Mouse (Mus musculus) left cerebral cortex, adult 18-20 months (tissue): ENCODE data around the gene Vps13a. TPM values are rescaled to one million over a fixed set of nuclear protein-coding genes. Genes with fewer than 3 reads are reported as not detected.

Experiments used
- DNase-seq, 2 experiments: peaks; one replicate each; pipeline ENCODE4 v3.0.0; 2021 to 2022; ENCODE audit warnings: low spot score in 2 of 2, mixed read lengths in 1 of 2
- total RNA-seq, 2 experiments: library from RNA; stranded (reverse); gene quantifications; 2 replicates each; pipeline ENCODE4 v1.2.3; 2021

Gene Vps13a
- total RNA-seq, 2 experiments from 2014 or later, result 78.6 to 89.0 TPM

DNA sequence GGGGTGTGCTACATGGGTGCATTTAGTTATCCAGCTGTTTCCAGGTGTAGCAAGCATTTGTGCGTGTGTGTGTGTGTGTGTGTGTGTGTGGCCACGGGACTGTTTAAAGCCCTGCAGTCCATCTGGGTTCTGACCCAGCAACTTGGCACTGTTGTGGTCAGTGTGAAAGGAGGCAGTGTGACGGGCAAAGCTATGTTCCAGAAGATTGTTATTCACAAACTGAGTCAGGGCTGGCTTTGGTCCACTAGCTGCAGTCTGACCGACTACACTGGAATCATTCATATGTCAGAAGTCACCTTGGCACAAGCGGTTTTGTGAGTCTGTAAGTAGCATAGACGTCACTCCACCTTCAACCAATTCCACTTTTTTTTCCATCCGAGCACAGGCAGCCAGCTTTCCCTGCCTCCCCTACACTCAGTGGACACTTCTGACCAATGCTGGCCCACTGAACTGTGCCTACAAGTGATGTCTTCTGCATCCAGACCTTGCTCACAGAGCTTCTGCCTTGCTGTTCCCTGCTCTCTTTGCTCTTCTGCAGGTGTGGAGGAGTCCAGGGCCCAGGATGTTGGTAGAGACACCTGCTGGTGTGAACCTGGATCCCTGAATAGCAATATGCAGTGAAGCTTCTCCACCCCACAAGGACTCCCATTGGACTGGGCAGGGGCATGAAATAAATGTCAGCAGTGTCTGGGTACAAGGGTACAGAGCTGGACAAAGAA, 187.3 kb downstream of the Vps13a start:
- DNase-seq, result peak in 1 of 2 experiments; percentile 21

DNA sequence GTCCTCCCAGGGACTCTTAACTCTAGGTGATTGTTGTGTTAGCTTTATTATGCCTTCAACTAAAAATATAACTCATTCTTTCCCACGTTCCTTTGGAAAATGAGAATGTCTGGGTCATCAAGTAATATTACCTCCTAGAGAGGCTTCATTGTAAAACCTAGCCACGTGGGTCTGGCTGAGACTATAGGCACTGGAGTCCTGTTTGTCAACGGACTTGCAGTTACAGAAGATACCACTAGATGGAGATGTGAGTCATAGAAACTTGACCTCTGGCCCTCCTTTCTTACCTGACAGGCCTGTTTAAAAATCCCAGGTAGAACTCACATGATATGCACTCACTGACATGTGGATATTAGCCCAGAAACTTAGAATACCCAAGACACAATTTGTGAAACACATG, 195.4 kb downstream of the Vps13a start:
- DNase-seq, result no peak

DNA sequence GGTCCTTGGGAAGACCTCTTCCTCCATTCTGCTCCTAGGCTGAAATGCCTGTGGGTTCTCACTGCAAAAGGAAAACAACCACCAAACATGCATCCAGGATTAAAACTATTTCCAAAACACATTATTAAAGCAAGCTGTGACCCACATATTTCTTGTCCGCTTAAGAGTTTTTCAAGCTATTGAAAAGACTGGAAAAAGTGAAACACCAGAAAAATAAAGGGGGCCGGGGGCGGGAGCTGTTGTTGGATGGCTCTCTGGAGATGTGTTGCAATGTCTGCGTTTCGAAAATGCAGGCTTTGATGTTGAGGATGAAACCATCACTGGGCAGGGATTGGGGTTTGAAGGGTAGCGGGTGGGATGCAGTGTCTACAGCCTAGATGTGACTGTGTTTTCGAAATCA, 196.2 kb downstream of the Vps13a start:
- DNase-seq, result no peak

DNA sequence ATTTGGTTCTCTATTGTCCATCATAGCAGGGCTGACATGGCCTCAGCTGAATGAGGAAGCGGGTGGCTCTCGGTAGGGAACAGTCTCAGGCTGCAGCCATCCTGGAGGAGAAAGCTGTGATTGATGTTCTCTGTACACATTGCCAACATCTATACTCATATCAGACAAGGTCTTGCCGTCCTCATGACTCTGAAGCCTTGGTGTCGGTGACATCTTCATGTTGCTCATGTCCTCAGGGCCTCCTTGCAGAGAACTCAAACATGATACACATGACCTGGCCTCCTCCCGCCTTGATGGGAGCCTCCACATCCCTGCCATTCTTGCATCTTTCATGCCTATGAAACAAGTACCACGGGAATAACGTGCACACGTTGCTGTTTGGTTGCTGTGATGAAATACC, 200.2 kb downstream of the Vps13a start:
- no peak for DNase-seq

GRCm38 (mm10) chr19:16579656-16580260, 201.0 kb downstream of the Vps13a start:
- DNase-seq, result no peak

- no peak for DNase-seq
Observed at GRCm38 (mm10) chr19:16576790-16577189, 203.9 kb downstream of the Vps13a start.

Other genes with a start within 250 kb of the Vps13a start
- gene Foxb2, start 92.9 kb upstream of the Vps13a start, total RNA-seq, result not detected
- 10 to 100 TPM; 87.4 to 90.7 TPM for gene Prune2, start 175.2 kb upstream of the Vps13a start, total RNA-seq